Mouse (Mus musculus) cerebellum, postnatal 4 days (tissue): ENCODE results near the gene Hoxd1.

Experiments used
- DNase-seq, 2 experiments: peaks; one replicate each; pipeline ENCODE4 v3.0.0; 2022; ENCODE audit warnings: low spot score in 2 of 2, mixed read lengths in 1 of 2

Gene Hoxd1

GRCm38 (mm10) chr2:74762522-74763244, at the start of gene Hoxd1:
Hoxd1 (plus strand) TSS chr2:74762980.
- peak in 1 of 2 experiments; percentile 17 for DNase-seq

- DNase-seq, result no peak
Observed at GRCm38 (mm10) chr2:74713239-74714150, 49.3 kb upstream of the Hoxd1 start.

DNA sequence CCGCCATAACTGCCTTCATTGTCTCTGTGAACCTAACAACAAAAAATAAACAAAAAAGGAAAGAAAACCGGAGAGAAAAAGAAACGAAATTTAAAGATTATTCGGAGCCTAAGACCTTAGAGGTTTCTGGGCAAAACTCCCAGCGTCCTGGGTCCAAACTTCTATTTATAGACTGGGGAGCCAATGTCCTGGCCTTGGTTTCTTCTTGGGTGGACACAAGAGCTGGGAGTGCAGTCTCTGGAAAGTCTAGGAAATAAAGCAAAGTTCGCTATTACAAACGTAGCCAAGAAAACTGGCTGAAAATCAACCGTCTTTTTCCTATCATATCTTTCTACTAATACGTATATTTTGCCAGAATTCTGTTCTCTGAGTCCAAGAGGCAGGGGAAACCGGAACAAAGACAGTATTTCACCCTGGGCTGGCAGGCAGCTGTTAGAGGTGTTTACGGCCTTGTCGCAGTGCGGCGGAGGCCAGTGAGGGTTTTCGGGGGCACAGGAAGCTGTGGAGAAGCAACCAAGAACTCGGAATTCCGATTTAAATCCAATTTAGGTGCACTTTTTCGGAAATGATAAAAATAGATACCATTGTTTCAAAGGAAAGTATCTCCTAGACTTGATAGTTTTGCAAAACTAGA, 48.5 kb upstream of the Hoxd1 start:
- DNase-seq, result no peak

GRCm38 (mm10) chr2:74714881-74715280, 47.9 kb upstream of the Hoxd1 start:
- no peak for DNase-seq

- DNase-seq, result peak; percentile 90 to 92
Observed at GRCm38 (mm10) chr2:74715504-74716241, 47.1 kb upstream of the Hoxd1 start.

DNA sequence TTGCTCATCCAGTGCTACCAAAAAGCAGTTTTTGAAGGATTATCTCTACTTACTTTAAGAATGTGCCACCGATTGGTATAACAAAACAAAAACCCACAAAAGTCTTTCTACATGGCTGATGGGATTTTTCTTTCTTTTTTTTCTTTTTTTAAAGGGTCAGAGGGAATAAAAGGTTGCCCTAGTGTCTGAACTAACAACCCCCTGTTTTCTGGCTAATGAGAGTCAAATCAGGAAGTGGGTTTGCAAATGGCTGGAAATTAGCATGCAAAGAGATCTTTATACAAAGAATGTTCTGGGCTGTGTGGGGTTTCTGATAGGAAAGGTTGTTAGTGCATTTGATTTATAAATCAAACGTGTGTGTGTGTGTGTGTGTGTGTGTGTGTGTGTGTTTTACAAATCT, 42.4 kb upstream of the Hoxd1 start:
- DNase-seq, result no peak

- DNase-seq, result no peak
Observed at GRCm38 (mm10) chr2:74720955-74721491, 41.8 kb upstream of the Hoxd1 start.

- no peak for DNase-seq
Observed at GRCm38 (mm10) chr2:74721882-74722281, 40.9 kb upstream of the Hoxd1 start.

GRCm38 (mm10) chr2:74722949-74723348, 39.8 kb upstream of the Hoxd1 start:
- no peak for DNase-seq

GRCm38 (mm10) chr2:74724244-74725015, 38.4 kb upstream of the Hoxd1 start:
- DNase-seq, result peak in 1 of 2 experiments; percentile 12

DNA sequence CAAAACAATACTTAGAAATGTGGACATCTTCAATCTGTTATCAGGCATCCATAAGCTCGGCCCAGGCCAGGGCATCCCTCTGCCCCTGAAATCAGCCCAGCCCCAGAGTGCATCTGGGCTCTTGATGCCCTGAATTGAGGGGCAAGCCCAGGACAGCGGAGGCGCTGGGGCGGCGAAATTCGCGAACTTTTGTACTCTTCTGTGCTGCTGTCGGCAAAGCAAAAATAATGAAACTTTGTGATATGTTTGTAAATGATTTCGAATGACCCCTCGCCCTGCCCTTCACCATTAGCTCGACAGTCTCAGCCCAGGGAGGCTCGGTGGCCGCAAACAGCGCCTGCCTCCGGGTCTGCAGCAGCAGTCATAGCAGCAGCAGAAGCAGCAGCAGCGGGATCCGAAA, 37.6 kb upstream of the Hoxd1 start:
- DNase-seq, result peak in 1 of 2 experiments; percentile 21

DNA sequence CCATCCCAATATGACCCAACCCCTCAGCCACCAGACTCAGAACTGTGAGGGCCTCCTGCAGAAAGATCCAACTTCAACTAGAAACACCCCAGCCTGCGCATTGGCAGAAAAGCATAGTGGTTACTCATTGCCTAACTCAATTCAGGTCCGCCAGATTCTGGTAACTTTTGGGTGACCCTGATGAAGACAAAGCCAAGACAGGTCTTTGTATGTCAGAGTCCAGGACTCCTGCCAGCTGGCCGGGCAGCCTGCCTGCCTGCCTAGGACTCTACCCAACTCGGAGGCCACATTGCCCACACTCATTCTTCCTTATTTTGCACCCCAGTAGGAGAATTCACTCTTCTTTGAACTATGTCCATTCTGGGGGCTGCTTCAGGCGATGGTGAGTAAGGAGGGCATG, 36.2 kb upstream of the Hoxd1 start, which contains the start of gene Gm28230:
Gm28230 (plus strand) TSS at position 178 of the 400 bp plus-strand sequence.
- peak in 1 of 2 experiments; percentile 20 for DNase-seq

- DNase-seq, result peak in 1 of 2 experiments; percentile 19
Observed at GRCm38 (mm10) chr2:74726973-74727639, 35.7 kb upstream of the Hoxd1 start.

GRCm38 (mm10) chr2:74727640-74728302, 35.0 kb upstream of the Hoxd1 start:
- DNase-seq, result no peak

- DNase-seq, result no peak
Observed at GRCm38 (mm10) chr2:74728303-74728680, 34.5 kb upstream of the Hoxd1 start.

DNA sequence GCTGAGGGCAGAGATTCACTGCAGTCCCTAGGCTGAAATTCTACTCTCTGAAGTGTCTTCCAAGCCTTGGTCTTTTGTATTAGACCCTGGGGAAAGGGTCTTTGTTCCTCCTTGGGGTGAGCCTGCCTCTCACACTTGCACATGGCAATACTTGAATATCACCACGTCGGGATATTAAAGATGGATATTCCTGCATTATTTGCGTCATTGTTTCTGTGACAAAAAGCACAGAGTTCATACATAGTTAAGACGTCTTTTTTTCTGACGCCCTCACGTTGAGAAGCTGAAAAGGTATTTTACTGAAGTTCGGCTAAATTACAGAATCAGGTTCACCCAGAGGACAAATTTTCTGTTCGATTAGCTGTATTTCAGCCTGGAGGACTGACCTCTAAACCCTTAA, 32.4 kb upstream of the Hoxd1 start:
- DNase-seq, result no peak

GRCm38 (mm10) chr2:74731055-74731454, 31.7 kb upstream of the Hoxd1 start:
- DNase-seq, result no peak

- DNase-seq, result no peak
Observed at GRCm38 (mm10) chr2:74731799-74732512, 30.8 kb upstream of the Hoxd1 start.
